Mouse (Mus musculus) CH12.LX (cell line): Measurements from ENCODE around the gene Palm. TPM values are rescaled to one million over a fixed set of nuclear protein-coding genes. Genes with fewer than 3 reads are reported as not detected.

Source experiments
- DNase-seq: peaks from one replicate; pipeline ENCODE4 v3.0.0-alpha.2; 2013; ENCODE audit errors: extremely low read depth
- H3K27ac ChIP-seq: 2 replicates; pipeline ENCODE4 v1.5.1; 2012; ENCODE audit warnings: low read depth, mild to moderate bottlenecking, control low read depth, moderate library complexity; ENCODE audit not compliant: insufficient read depth
- H3K27me3 ChIP-seq: replicated peaks from 2 replicates; pipeline ENCODE3; 2012; ENCODE audit warnings: inconsistent platforms
- H3K36me3 ChIP-seq, 2 experiments: replicated peaks in 1 of 2; 2 replicates each; pipeline versions ENCODE3 to v1.6.1; 2012; ENCODE audit warnings: inconsistent platforms in 1 of 2, low read length in 1 of 2, mild to moderate bottlenecking in 1 of 2, mixed read lengths in 1 of 2, moderate library complexity in 1 of 2; ENCODE audit not compliant: control insufficient read depth in 1 of 2, insufficient read depth in 1 of 2
- H3K4me1 ChIP-seq, 2 experiments: 2 replicates each; pipeline ENCODE4 v1.6.1; 2012; ENCODE audit warnings: inconsistent platforms in 1 of 2, moderate library complexity in 1 of 2; ENCODE audit not compliant: insufficient read depth in 2 of 2, control insufficient read depth in 1 of 2
- H3K4me2 ChIP-seq: 2 replicates; pipeline ENCODE4 v1.6.1; 2012; ENCODE audit warnings: low read depth, mild to moderate bottlenecking, control low read depth; ENCODE audit not compliant: poor library complexity, insufficient read depth, severe bottlenecking
- H3K4me3 ChIP-seq, 3 experiments: fragments of 150-350 bp in 1 of 3; sonication (generic) in 1 of 3; replicated peaks in 1 of 3; 2 replicates each; pipeline versions ENCODE3 to v1.5.1; 2011 to 2012; ENCODE audit warnings: low read depth in 2 of 3, low read length in 2 of 3, mild to moderate bottlenecking in 2 of 3, moderate library complexity in 2 of 3, control low read depth in 1 of 3, improper control_type of control experiment in 1 of 3, inconsistent platforms in 1 of 3, mixed read lengths in 1 of 3; ENCODE audit not compliant: poor library complexity in 1 of 3
- H3K79me2 ChIP-seq: replicated peaks from 2 replicates; pipeline ENCODE4 v1.6.1; 2012; ENCODE audit warnings: mild to moderate bottlenecking, moderate library complexity; ENCODE audit not compliant: control insufficient read depth, poor library complexity, insufficient read depth, severe bottlenecking; ENCODE audit errors: extremely low read depth
- H3K9ac ChIP-seq: 2 replicates; pipeline ENCODE4 v1.6.1; 2012; ENCODE audit warnings: low read depth, mild to moderate bottlenecking, control low read depth, moderate library complexity; ENCODE audit not compliant: insufficient read depth
- H3K9me3 ChIP-seq: replicated peaks from 2 replicates; pipeline ENCODE3; 2012; ENCODE audit warnings: low read length, inconsistent platforms, mixed read lengths
- BHLHE40 ChIP-seq: IDR thresholded peaks from 2 replicates; pipeline ENCODE4 v1.6.1; 2011; ENCODE audit warnings: mild to moderate bottlenecking, low read depth, low read length, improper control_type of control experiment
- CHD2 ChIP-seq: IDR thresholded peaks from 2 replicates; pipeline ENCODE4 v1.6.1; 2011; ENCODE audit warnings: low read length, improper control_type of control experiment
- CTCF ChIP-seq, 2 experiments: IDR thresholded peaks in 1 of 2; conservative IDR thresholded peaks in 1 of 2; 2 replicates each; pipeline ENCODE4 v1.5.1; 2011 to 2012; ENCODE audit warnings: low read depth in 2 of 2, low read length in 2 of 2, improper control_type of control experiment in 1 of 2, inconsistent platforms in 1 of 2, mild to moderate bottlenecking in 1 of 2, moderate library complexity in 1 of 2
- E2F4 ChIP-seq: IDR thresholded peaks from 2 replicates; pipeline ENCODE4 v1.6.1; 2011; ENCODE audit warnings: low read depth, low read length, improper control_type of control experiment; ENCODE audit not compliant: insufficient replicate concordance
- ELF1 ChIP-seq: IDR thresholded peaks from 2 replicates; pipeline ENCODE4 v1.6.1; 2014; ENCODE audit warnings: low read depth, mild to moderate bottlenecking, inconsistent platforms, low read length, improper control_type of control experiment
- ETS1 ChIP-seq: conservative IDR thresholded peaks from 2 replicates; pipeline ENCODE4 v1.6.1; 2012; ENCODE audit warnings: low read depth, mild to moderate bottlenecking, inconsistent platforms, low read length, improper control_type of control experiment, moderate library complexity
- GABPA ChIP-seq: IDR thresholded peaks from 2 replicates; pipeline ENCODE4 v1.6.1; 2012; ENCODE audit warnings: low read depth, low read length, improper control_type of control experiment, inconsistent platforms; ENCODE audit not compliant: insufficient replicate concordance
- HCFC1 ChIP-seq: IDR thresholded peaks from 2 replicates; pipeline ENCODE4 v1.6.1; 2012; ENCODE audit warnings: low read depth, mild to moderate bottlenecking, inconsistent platforms, low read length, improper control_type of control experiment
- IRF4 ChIP-seq: IDR thresholded peaks from 2 replicates; pipeline ENCODE4 v1.6.1; 2014; ENCODE audit warnings: low read depth, mild to moderate bottlenecking, inconsistent platforms, low read length, improper control_type of control experiment
- JUN ChIP-seq: IDR thresholded peaks from 2 replicates; pipeline ENCODE4 v1.6.1; 2011; ENCODE audit warnings: low read depth, mild to moderate bottlenecking, low read length, improper control_type of control experiment, moderate library complexity; ENCODE audit not compliant: insufficient read depth
- JUND ChIP-seq: conservative IDR thresholded peaks from 2 replicates; pipeline ENCODE4 v1.6.1; 2011; ENCODE audit warnings: low read depth, low read length, improper control_type of control experiment
- MAX ChIP-seq: IDR thresholded peaks from 2 replicates; pipeline ENCODE4 v1.6.1; 2011; ENCODE audit warnings: low read length, improper control_type of control experiment
- MAZ ChIP-seq: IDR thresholded peaks from 2 replicates; pipeline ENCODE4 v1.6.1; 2012; ENCODE audit warnings: low read depth, mild to moderate bottlenecking, inconsistent platforms, low read length, improper control_type of control experiment, moderate library complexity
- MEF2A ChIP-seq: IDR thresholded peaks from 2 replicates; pipeline ENCODE4 v1.6.1; 2014; ENCODE audit warnings: low read depth, mild to moderate bottlenecking, inconsistent platforms, low read length, improper control_type of control experiment, borderline replicate concordance
- MXI1 ChIP-seq: IDR thresholded peaks from 2 replicates; pipeline ENCODE4 v1.6.1; 2011; ENCODE audit warnings: mild to moderate bottlenecking, low read depth, low read length, improper control_type of control experiment
- MYC ChIP-seq: IDR thresholded peaks from 2 replicates; pipeline ENCODE4 v1.6.1; 2011; ENCODE audit warnings: low read depth, mild to moderate bottlenecking, improper control_type of control experiment, low read length
- NRF1 ChIP-seq: IDR thresholded peaks from 2 replicates; pipeline ENCODE4 v1.6.1; 2014; ENCODE audit warnings: low read depth, mild to moderate bottlenecking, inconsistent platforms, low read length, improper control_type of control experiment, moderate library complexity
- PAX5 ChIP-seq: IDR thresholded peaks from 2 replicates; pipeline ENCODE4 v1.6.1; 2012; ENCODE audit warnings: low read length, inconsistent platforms, mixed read lengths
- POLR2A ChIP-seq: IDR thresholded peaks from 2 replicates; pipeline ENCODE4 v1.6.1; 2011; ENCODE audit warnings: low read depth, mild to moderate bottlenecking, improper control_type of control experiment, low read length
- POLR2AphosphoS2 ChIP-seq: IDR thresholded peaks from 2 replicates; pipeline ENCODE4 v1.6.1; 2011; ENCODE audit warnings: low read depth, low read length, improper control_type of control experiment
- RAD21 ChIP-seq: IDR thresholded peaks from 2 replicates; pipeline ENCODE4 v1.6.1; 2011; ENCODE audit warnings: low read depth, mild to moderate bottlenecking, low read length, improper control_type of control experiment, moderate library complexity
- SIN3A ChIP-seq: IDR thresholded peaks from 2 replicates; pipeline ENCODE4 v1.6.1; 2012; ENCODE audit warnings: low read length, improper control_type of control experiment, inconsistent platforms
- SMC3 ChIP-seq: IDR thresholded peaks from 2 replicates; pipeline ENCODE4 v1.6.1; 2011; ENCODE audit warnings: low read depth, low read length, improper control_type of control experiment
- TBP ChIP-seq: conservative IDR thresholded peaks from 2 replicates; pipeline ENCODE4 v1.6.1; 2011; ENCODE audit warnings: low read depth, low read length, improper control_type of control experiment
- UBTF ChIP-seq: IDR thresholded peaks from 2 replicates; pipeline ENCODE4 v1.6.1; 2012; ENCODE audit warnings: low read depth, mild to moderate bottlenecking, inconsistent platforms, low read length, improper control_type of control experiment, moderate library complexity
- USF1 ChIP-seq: IDR thresholded peaks from 2 replicates; pipeline ENCODE4 v1.6.1; 2014; ENCODE audit warnings: low read depth, mild to moderate bottlenecking, inconsistent platforms, low read length, improper control_type of control experiment
- USF2 ChIP-seq: conservative IDR thresholded peaks from 2 replicates; pipeline ENCODE4 v1.6.1; 2011; ENCODE audit warnings: low read depth, low read length, improper control_type of control experiment
- ZC3H11A ChIP-seq: IDR thresholded peaks from 2 replicates; pipeline ENCODE4 v1.6.1; 2012; ENCODE audit warnings: low read depth, mild to moderate bottlenecking, inconsistent platforms, low read length, improper control_type of control experiment
- ZMIZ1 ChIP-seq: IDR thresholded peaks from 2 replicates; pipeline ENCODE4 v1.6.1; 2012; ENCODE audit warnings: low read depth, mild to moderate bottlenecking, inconsistent platforms, low read length, improper control_type of control experiment
- ZNF384 ChIP-seq: IDR thresholded peaks from 2 replicates; pipeline ENCODE4 v1.6.1; 2012; ENCODE audit warnings: low read depth, low read length, improper control_type of control experiment, inconsistent platforms
- dilution Hi-C: fragments of 300-500 bp; cut with MboI; formaldehyde crosslinking; loops from 2 replicates; pipeline ENCODE4 v1.14.3; 2020; ENCODE audit warnings: low sequenced_read_pairs; ENCODE audit not compliant: extremely low pct_unique_long_range_greater_than_20kb, extremely low pct_ligation_motif_present
- in situ Hi-C: fragments of 300-500 bp; cut with MboI; formaldehyde crosslinking; loops from 3 replicates; pipeline ENCODE4 v1.14.3; 2019; ENCODE audit warnings: low sequenced_read_pairs, low pct_ligation_motif_present, low pct_unique_long_range_greater_than_20kb, mixed read lengths
- polyA plus RNA-seq: library from polyadenylated mRNA; unstranded; fragments of >175 nt; gene quantifications from 2 replicates; pipeline ENCODE4 v1.2.1, GENCODE M21; 2012; ENCODE audit warnings: low read depth; ENCODE audit not compliant: insufficient read length
- total RNA-seq, 2 experiments: library from RNA; depleted of rRNA; stranded (reverse); fragments of 300-350 nt in 1 of 2; fragments of >200 nt in 1 of 2; gene quantifications; 2 replicates each; pipeline ENCODE4 v1.2.3; 2012 to 2014

Gene Palm
- total and polyA plus RNA-seq, 3 experiments, result 0.78 to 5.3 (median 2.5) TPM

- peak overlapping the region; percentile 73 for H3K4me2 ChIP-seq
- TF ChIP-seq MYC (no peak), ZNF384 (peak; percentile 72), NRF1 (peak; percentile 67), MAX (no peak), GABPA (no peak)
- in situ Hi-C loops, result no loop called here
- dilution Hi-C loops, result no loop called here
- H3K9ac ChIP-seq, result peak overlapping the region; percentile 22
- peaks cover 38% of the 10 kb centered on the region for H3K79me2 ChIP-seq
- H3K4me1 ChIP-seq, result peaks cover 27 to 47% of the 10 kb centered on the region in 2 experiments
- H3K27me3 ChIP-seq, result no peaks in the 10 kb centered on the region
- peaks cover 8% of the 10 kb centered on the region for H3K9me3 ChIP-seq
- DNase-seq, result peak; percentile 67
- peak overlapping the region; percentile 57 to 98 (median 92) for H3K4me3 ChIP-seq
- H3K36me3 ChIP-seq, result peaks cover 8 to 26% of the 10 kb centered on the region in 2 experiments
- no peak overlapping the region for H3K27ac ChIP-seq
Observed at GRCm38 (mm10) chr10:79767372-79768244, 25.8 kb upstream of the Palm start.

GRCm38 (mm10) chr10:79768400-79768799 lies 25.0 kb upstream of the Palm start:
- Histone ChIP-seq H3K27me3 (peaks cover 2% of the 10 kb centered on the region), H3K4me1 (peaks cover 22 to 43% of the 10 kb centered on the region in 2 experiments), H3K36me3 (peaks cover 0 to 18% of the 10 kb centered on the region in 2 experiments), H3K4me2 (no peak overlapping the region), H3K9ac (no peak overlapping the region), H3K79me2 (peaks cover 30% of the 10 kb centered on the region), H3K27ac (no peak overlapping the region), H3K9me3 (peaks cover 8% of the 10 kb centered on the region), H3K4me3 (no peak overlapping the region)
- in situ Hi-C loops (no loop called here), dilution Hi-C loops (no loop called here)
- DNase-seq, result peak; percentile 61
- TF ChIP-seq IRF4 (0 out of 2 replicates have a peak, but pooled peaks have one; percentile 30), POLR2AphosphoS2 (no peak), RAD21 (peak; percentile 84), ZMIZ1 (no peak), MXI1 (no peak), MAZ (no peak), UBTF (no peak), ELF1 (no peak), MAX (no peak), E2F4 (no peak), HCFC1 (no peak), JUN (no peak), POLR2A (no peak), MEF2A (no peak), USF2 (no peak), TBP (no peak), CTCF (conservative IDR thresholded peaks at IDR 0.05 in 1 of 2, IDR thresholded peaks at IDR 0.05 in 1 of 2; ENCODE audit: low read depth in 2 of 2, low read length in 2 of 2) (peak; percentile 83 to 91), SMC3 (peak; percentile 88), CHD2 (no peak), ZNF384 (no peak), ETS1 (no peak), SIN3A (no peak), PAX5 (no peak), BHLHE40 (no peak), ZC3H11A (no peak), USF1 (no peak), JUND (no peak)
